Mouse (Mus musculus) heart, postnatal 0 days (tissue): ENCODE measurements at regions not wholly inside any gene's neighbourhood (a gene's known extent, or its start where the extent isn't known, plus 50 kb on each side); places are given as distances from the start of the nearest gene placed in this dataset.

Experiments
- CTCF ChIP-seq: IDR thresholded peaks from 2 replicates; pipeline ENCODE4 v1.5.1; 2016; ENCODE audit warnings: antibody characterized with exemption, control low read depth, low read depth
- EP300 ChIP-seq: IDR thresholded peaks from 2 replicates; pipeline ENCODE4 v1.6.1; 2016; ENCODE audit warnings: antibody characterized with exemption, low read depth

DNA sequence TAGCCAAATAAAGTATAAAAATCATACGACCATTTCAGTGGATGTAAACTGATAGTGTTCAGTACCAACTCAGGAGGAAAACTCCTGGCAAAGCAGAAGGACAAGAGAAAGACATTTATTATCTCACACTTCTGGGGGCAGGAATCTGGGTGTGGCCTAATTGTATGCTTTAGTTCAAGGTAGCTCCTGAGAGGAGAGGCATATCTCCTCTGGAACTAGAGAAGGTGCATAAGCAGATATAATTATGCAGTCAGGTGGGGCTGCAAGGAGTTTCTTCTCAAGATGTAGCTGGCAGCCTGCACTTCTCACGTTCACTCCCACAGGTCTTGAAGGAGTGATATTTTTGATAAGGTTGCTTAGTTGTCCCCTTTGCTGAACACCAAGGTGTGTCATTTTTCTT is 71.4 kb upstream of the Adgra3 start:
- TF ChIP-seq CTCF (no peak), EP300 (no peak)
